Mouse (Mus musculus) embryonic fibroblast, embryonic 13.5 days (primary cell): Measurements from ENCODE around the gene Tns2.

Source experiments
- CTCF ChIP-seq: IDR thresholded peaks from 2 replicates; pipeline ENCODE4 v1.5.1; 2011; ENCODE audit warnings: mild to moderate bottlenecking, control low read depth, low read length, moderate library complexity, borderline replicate concordance; ENCODE audit not compliant: insufficient read depth
- POLR2A ChIP-seq: IDR thresholded peaks from 2 replicates; pipeline ENCODE4 v1.6.1; 2011; ENCODE audit warnings: low read depth, mild to moderate bottlenecking, control low read depth, low read length, moderate library complexity

- TF ChIP-seq POLR2A = peak; percentile 9; the same call in 1 of the 2 replicates
- no peak for TF ChIP-seq CTCF
Measured at GRCm38 (mm10) chr15:102101672-102102541, 1.7 kb downstream of the Tns2 start.
